In genomic region chr10:42578698-42579474, GRCm38 (mm10) we compare ENCODE assay signal across 12 mouse cellular contexts. TPM values are rescaled to one million over a fixed set of nuclear protein-coding genes. Genes with fewer than 3 reads are reported as not detected.
DNase-seq lines count a peak whose midpoint lies in the region; ATAC-seq lines count a peak whose summit lies in the region.
"Had no signal": no experiment of that assay in that cellular context is flagged by ENCODE, and none has a peak within 500 bp of the region (broad histone marks: within the 10 kb centered on the region; RNA-seq: fewer than 3 reads in every experiment).

No protein-coding gene starts in this region.

- no peaks in the 10 kb centered on the region for H3K9me3 ChIP-seq in heart, embryonic 13.5 days
- H3K9me3 ChIP-seq in liver, embryonic 12.5 days (replicated peaks), result no peaks in the 10 kb centered on the region
- no peaks in the 10 kb centered on the region for H3K9me3 ChIP-seq in liver, embryonic 11.5 days (ENCODE audit: control insufficient read depth, low read length)
- H3K9me3 ChIP-seq in forebrain, embryonic 13.5 days (replicated peaks), result no peaks in the 10 kb centered on the region
- no peaks in the 10 kb centered on the region for H3K9me3 ChIP-seq in midbrain, embryonic 16.5 days (replicated peaks; ENCODE audit: control insufficient read depth, low read length, poor library complexity, severe bottlenecking)

- no peak for DNase-seq in heart, postnatal 14 days
- no peak for DNase-seq in liver, embryonic 11.5 days (ENCODE audit: low spot score)
- no peak for DNase-seq in Muller cell, postnatal 12 days (ENCODE audit: inconsistent ontology term)
- DNase-seq in layer of hippocampus, postnatal 36 days, result no peak
- DNase-seq: lung, postnatal 36 days had no signal

- peaks cover 100% of the 10 kb centered on the region for H3K27me3 ChIP-seq in heart, embryonic 13.5 days (replicated peaks)
- peaks cover 100% of the 10 kb centered on the region for H3K27me3 ChIP-seq in liver, embryonic 12.5 days (replicated peaks)
- peaks cover 99% of the 10 kb centered on the region for H3K27me3 ChIP-seq in liver, embryonic 11.5 days (replicated peaks; ENCODE audit: control insufficient read depth, insufficient read depth, low read length)
- peaks cover 2% of the 10 kb centered on the region for H3K27me3 ChIP-seq in forebrain, embryonic 13.5 days
- H3K27me3 ChIP-seq in midbrain, embryonic 16.5 days (ENCODE audit: control insufficient read depth, insufficient read depth, low read depth, low read length), result peaks cover 43% of the 10 kb centered on the region

- H3K9ac ChIP-seq in heart, embryonic 13.5 days, result no peak overlapping the region
- no peak overlapping the region for H3K9ac ChIP-seq in liver, embryonic 12.5 days
- H3K9ac ChIP-seq in liver, embryonic 11.5 days (ENCODE audit: low read depth, low read length), result no peak overlapping the region
- H3K9ac ChIP-seq in forebrain, embryonic 13.5 days, result peak overlapping the region; percentile 98
- H3K9ac ChIP-seq in midbrain, embryonic 16.5 days (ENCODE audit: low read depth, low read length), result no peak overlapping the region

- intact Hi-C loops in heart, postnatal 14 days (cut with DNase I), result loop anchor here (5.0 kb wide), 1 partner anchor 67 kb away; no protein-coding TSS in a partner anchor

- no peak overlapping the region for H3K27ac ChIP-seq in heart, embryonic 13.5 days (replicated peaks)
- no peak overlapping the region for H3K27ac ChIP-seq in liver, embryonic 12.5 days
- no peak overlapping the region for H3K27ac ChIP-seq in liver, embryonic 11.5 days (ENCODE audit: low read depth, low read length)
- H3K27ac ChIP-seq in forebrain, embryonic 13.5 days, result peak overlapping the region; percentile 96
- no peak overlapping the region for H3K27ac ChIP-seq in midbrain, embryonic 16.5 days (ENCODE audit: low read length)

- no peaks in the 10 kb centered on the region for H3K36me3 ChIP-seq in heart, embryonic 13.5 days
- H3K36me3 ChIP-seq in liver, embryonic 12.5 days, result no peaks in the 10 kb centered on the region
- no peaks in the 10 kb centered on the region for H3K36me3 ChIP-seq in liver, embryonic 11.5 days (ENCODE audit: control insufficient read depth, insufficient read depth, low read length)
- peaks cover 18% of the 10 kb centered on the region for H3K36me3 ChIP-seq in forebrain, embryonic 13.5 days (ENCODE audit: poor library complexity, severe bottlenecking)
- H3K36me3 ChIP-seq in midbrain, embryonic 16.5 days (ENCODE audit: control insufficient read depth, insufficient read depth, low read length), result no peaks in the 10 kb centered on the region

- WGBS in heart, embryonic 13.5 days, result 2% methylated on average over 22 of the region's 22 CpGs
- 3% methylated on average over 22 of the region's 22 CpGs for WGBS in liver, embryonic 12.5 days (ENCODE audit: insufficient replicate concordance)
- 2% methylated on average over 22 of the region's 22 CpGs for WGBS in liver, embryonic 11.5 days
- WGBS in forebrain, embryonic 13.5 days, result 1% methylated on average over 22 of the region's 22 CpGs
- WGBS in midbrain, embryonic 16.5 days, result 3% methylated on average over 22 of the region's 22 CpGs

- peak overlapping the region; percentile 41 for H3K4me3 ChIP-seq in heart, embryonic 13.5 days
- H3K4me3 ChIP-seq in liver, embryonic 12.5 days, result 0 out of 2 replicates have a peak overlapping the region, but pooled peaks have one; percentile 9
- H3K4me3 ChIP-seq in liver, embryonic 11.5 days (ENCODE audit: low read depth, low read length), result no peak overlapping the region
- H3K4me3 ChIP-seq in forebrain, embryonic 13.5 days, result peak overlapping the region; percentile 81
- peak overlapping the region; percentile 30 for H3K4me3 ChIP-seq in midbrain, embryonic 16.5 days (ENCODE audit: low read depth, low read length)

- peak overlapping the region; percentile 61 for H3K4me2 ChIP-seq in heart, embryonic 13.5 days
- H3K4me2 ChIP-seq in liver, embryonic 12.5 days, result peak overlapping the region; percentile 29; the same call in 1 of the 2 replicates
- no peak overlapping the region for H3K4me2 ChIP-seq in liver, embryonic 11.5 days
- H3K4me2 ChIP-seq in forebrain, embryonic 13.5 days, result peak overlapping the region; percentile 89
- H3K4me2 ChIP-seq in midbrain, embryonic 16.5 days (ENCODE audit: low read length), result peak overlapping the region; percentile 49

- no peak for ATAC-seq in heart, embryonic 13.5 days (ENCODE audit: extremely low read depth, insufficient number of reproducible peaks, low FRiP score, low TSS enrichment)
- no peak for ATAC-seq in liver, embryonic 12.5 days
- ATAC-seq in liver, embryonic 11.5 days (replicated peaks; ENCODE audit: low FRiP score), result no peak
- ATAC-seq in forebrain, embryonic 13.5 days, result no peak; the same call in 1 of the 2 replicates
- ATAC-seq in midbrain, embryonic 16.5 days, result no peak

- peaks cover 38% of the 10 kb centered on the region for H3K4me1 ChIP-seq in heart, embryonic 13.5 days
- H3K4me1 ChIP-seq in liver, embryonic 12.5 days, result peaks cover 14% of the 10 kb centered on the region; the same call in 1 of the 2 replicates
- peaks cover 5% of the 10 kb centered on the region; the same call in 1 of the 2 replicates for H3K4me1 ChIP-seq in liver, embryonic 11.5 days (replicated peaks; ENCODE audit: control insufficient read depth, insufficient read depth, low read length)
- H3K4me1 ChIP-seq in forebrain, embryonic 13.5 days, result peaks cover 86% of the 10 kb centered on the region
- peaks cover 20% of the 10 kb centered on the region for H3K4me1 ChIP-seq in midbrain, embryonic 16.5 days (ENCODE audit: control insufficient read depth, insufficient read depth, low read length)

RNA-seq across cellular contexts. Expression of gene Nr2e1, which starts 4.5 kb away (rescaled TPM):
- not detected in 2 replicates for polyA plus RNA-seq in heart, embryonic 13.5 days (2015; fragmentation: Nextera tagmentation; extraction: Ambion mirVana)
- total RNA-seq in heart, postnatal 14 days (2021), result not detected
- polyA plus RNA-seq in liver, embryonic 12.5 days (2016; fragmentation: Nextera tagmentation; extraction: Ambion mirVana), result not detected in 2 replicates
- not detected in 2 replicates for polyA plus RNA-seq in liver, embryonic 11.5 days (2014; fragmentation: Nextera tagmentation; extraction: Ambion mirVana)
- polyA plus RNA-seq in forebrain, embryonic 13.5 days (2015; fragmentation: Nextera tagmentation; extraction: Ambion mirVana), result 71.0 and 77.0 TPM in 2 replicates
- 5.2 and 5.6 TPM in 2 replicates for polyA plus RNA-seq in midbrain, embryonic 16.5 days (2015; fragmentation: Nextera tagmentation; extraction: Ambion mirVana)
- total RNA-seq in layer of hippocampus, postnatal 36 days (2021), result 10 to 100 TPM; 14.1 TPM
- total RNA-seq: gastrocnemius, postnatal 4 days had no signal
- polyA plus RNA-seq: neural tube, embryonic 14.5 days; stomach, embryonic 16.5 days had no signal

RNA-seq across cellular contexts. Expression of gene Ostm1, which starts 4.7 kb away (rescaled TPM):
- polyA plus RNA-seq in heart, embryonic 13.5 days (2015; fragmentation: Nextera tagmentation; extraction: Ambion mirVana), result 19.2 and 19.5 TPM in 2 replicates
- total RNA-seq in heart, postnatal 14 days (2021), result 10 to 100 TPM; 18.0 to 18.2 TPM
- 19.9 and 20.1 TPM in 2 replicates for polyA plus RNA-seq in liver, embryonic 12.5 days (2016; fragmentation: Nextera tagmentation; extraction: Ambion mirVana)
- 24.8 and 27.7 TPM in 2 replicates for polyA plus RNA-seq in liver, embryonic 11.5 days (2014; fragmentation: Nextera tagmentation; extraction: Ambion mirVana)
- 57.1 and 63.2 TPM in 2 replicates for polyA plus RNA-seq in forebrain, embryonic 13.5 days (2015; fragmentation: Nextera tagmentation; extraction: Ambion mirVana)
- 39.9 and 43.7 TPM in 2 replicates for polyA plus RNA-seq in midbrain, embryonic 16.5 days (2015; fragmentation: Nextera tagmentation; extraction: Ambion mirVana)
- total RNA-seq in layer of hippocampus, postnatal 36 days (2021), result 10 to 100 TPM; 55.7 to 57.0 TPM

Comparison
In these comparisons a context has a peak if more than half of its experiments do, and no peak if none do; other contexts are left out.
1. RNA of gene Nr2e1, which starts 4.5 kb away (polyA plus RNA-seq): 71.0 to 77.0 TPM in forebrain, embryonic 13.5 days; 5.2 to 5.6 TPM in midbrain, embryonic 16.5 days, not detected in heart, embryonic 13.5 days, not detected in liver, embryonic 12.5 days and not detected in liver, embryonic 11.5 days; every median in the first group is over 10 times any median in the second.